Mouse (Mus musculus): ENCODE results near the gene Plscr2.

GRCm38 (mm10) chr9:92337063-92337462 lies 61.7 kb downstream of the Plscr2 start:
- TF ChIP-seq CTCF (IDR thresholded peaks at IDR 0.05; ENCODE audit: borderline replicate concordance, control insufficient read depth, extremely low read depth, insufficient read depth, low read length, poor library complexity), result no peak
- no peak for TF ChIP-seq POLR2A (IDR thresholded peaks at IDR 0.05; ENCODE audit: control insufficient read depth, extremely low read depth, insufficient read depth, low read length, poor library complexity)

Data from thymus, adult 2 months (tissue).